Mouse (Mus musculus) R1 (cell line): ENCODE measurements around the gene Olfr558.
A peak's percentile ranks its signal among the peaks of the same experiment; 100 is the strongest.

Source experiments
- DNase-seq: peaks from one replicate; pipeline ENCODE4 v3.0.0-alpha.2; 2018; ENCODE audit warnings: low read depth, low spot score

Olfr558 gene

GRCm38 (mm10) chr7:102701915-102702314, at the start of gene Olfr558:
TSS of gene Olfr558 (plus strand) at chr7:102702215.
- DNase-seq, result no peak

- DNase-seq, result no peak
Observed at GRCm38 (mm10) chr7:102658523-102658922, 43.5 kb upstream of the Olfr558 start, which contains the start of gene Olfr555. TSS of gene Olfr555 (plus strand) at chr7:102658823.

GRCm38 (mm10) chr7:102664599-102664998, 37.4 kb upstream of the Olfr558 start, which contains the start of gene Olfr556:
TSS of gene Olfr556 (plus strand) at chr7:102664899.
- DNase-seq, result no peak

GRCm38 (mm10) chr7:102665378-102665777, 36.6 kb upstream of the Olfr558 start:
- no peak for DNase-seq

GRCm38 (mm10) chr7:102676225-102676624, 25.8 kb upstream of the Olfr558 start:
- no peak for DNase-seq

GRCm38 (mm10) chr7:102681916-102682315, 20.1 kb upstream of the Olfr558 start:
- no peak for DNase-seq

GRCm38 (mm10) chr7:102686944-102687501, 15.0 kb upstream of the Olfr558 start, which contains the start of gene Trim68:
TSS of gene Trim68 (minus strand) at chr7:102687327.
- peak; percentile 90 for DNase-seq

GRCm38 (mm10) chr7:102695358-102696125, 6.5 kb upstream of the Olfr558 start, which contains the start of gene Olfr557:
TSS of gene Olfr557 (plus strand) at chr7:102695910.
- DNase-seq, result peak; percentile 59

- DNase-seq, result no peak
Observed at GRCm38 (mm10) chr7:102698461-102698860, 3.6 kb upstream of the Olfr558 start.

- DNase-seq, result no peak
Observed at GRCm38 (mm10) chr7:102718970-102719369, 17.0 kb downstream of the Olfr558 start, which contains the start of gene Olfr33. TSS of gene Olfr33 (minus strand) at chr7:102719070.

GRCm38 (mm10) chr7:102727391-102727790, 25.4 kb downstream of the Olfr558 start, which contains the start of gene Olfr559:
TSS of gene Olfr559 (minus strand) at chr7:102727491.
- DNase-seq, result no peak

- DNase-seq, result no peak
Observed at GRCm38 (mm10) chr7:102733793-102734192, 31.8 kb downstream of the Olfr558 start.

- DNase-seq, result no peak
Observed at GRCm38 (mm10) chr7:102737705-102738104, 35.7 kb downstream of the Olfr558 start.

GRCm38 (mm10) chr7:102752086-102752485, 50.1 kb downstream of the Olfr558 start:
- DNase-seq, result peak; percentile 14

GRCm38 (mm10) chr7:102759266-102759665, 57.3 kb downstream of the Olfr558 start, which contains the start of the genes Olfr560 and Olfr78:
TSS of gene Olfr560 (minus strand) at chr7:102759366.
TSS of gene Olfr78 (minus strand) at chr7:102759471.
- DNase-seq, result no peak
